ENCODE assay signal across 11 mouse cellular contexts in genomic region chr4:59301025-59301815, GRCm38 (mm10).
"Had no signal": no experiment of that assay in that cellular context is flagged by ENCODE, and none has a peak within 500 bp of the region (broad histone marks: within the 10 kb centered on the region; RNA-seq: fewer than 3 reads in every experiment).

No protein-coding gene starts in this region.

- H3K4me2 ChIP-seq: limb, embryonic 12.5 days; lung, embryonic 15.5 days; midbrain, embryonic 12.5 days had no signal

- ATAC-seq: midbrain, embryonic 16.5 days had no signal

- H3K4me1 ChIP-seq: limb, embryonic 12.5 days; lung, embryonic 15.5 days; midbrain, embryonic 12.5 days had no signal

- H3K36me3 ChIP-seq: limb, embryonic 12.5 days; lung, embryonic 15.5 days; midbrain, embryonic 12.5 days had no signal

- H3K27me3 ChIP-seq: limb, embryonic 12.5 days; lung, embryonic 15.5 days; midbrain, embryonic 12.5 days had no signal

- H3K4me3 ChIP-seq: layer of hippocampus, adult 2 months; limb, embryonic 12.5 days; lung, embryonic 15.5 days; midbrain, embryonic 12.5 days had no signal

- H3K9me3 ChIP-seq: limb, embryonic 12.5 days; lung, embryonic 15.5 days; midbrain, embryonic 12.5 days had no signal

- H3K9ac ChIP-seq: limb, embryonic 12.5 days; lung, embryonic 15.5 days; midbrain, embryonic 12.5 days had no signal

- H3K27ac ChIP-seq: layer of hippocampus, adult 2 months; limb, embryonic 12.5 days; lung, embryonic 15.5 days; macrophage; midbrain, embryonic 12.5 days had no signal

- DNase-seq: kidney, postnatal 25 days; liver; lung, postnatal 14 days; right cerebral cortex, postnatal 25 days; thymus, postnatal 36 days had no signal
